Mouse (Mus musculus) kidney, postnatal 14 days (tissue): ENCODE measurements around the gene Atp13a2.

Source experiments
- DNase-seq: peaks from one replicate; pipeline ENCODE4 v3.0.0; 2022; ENCODE audit warnings: mixed read lengths

Atp13a2 gene

DNA sequence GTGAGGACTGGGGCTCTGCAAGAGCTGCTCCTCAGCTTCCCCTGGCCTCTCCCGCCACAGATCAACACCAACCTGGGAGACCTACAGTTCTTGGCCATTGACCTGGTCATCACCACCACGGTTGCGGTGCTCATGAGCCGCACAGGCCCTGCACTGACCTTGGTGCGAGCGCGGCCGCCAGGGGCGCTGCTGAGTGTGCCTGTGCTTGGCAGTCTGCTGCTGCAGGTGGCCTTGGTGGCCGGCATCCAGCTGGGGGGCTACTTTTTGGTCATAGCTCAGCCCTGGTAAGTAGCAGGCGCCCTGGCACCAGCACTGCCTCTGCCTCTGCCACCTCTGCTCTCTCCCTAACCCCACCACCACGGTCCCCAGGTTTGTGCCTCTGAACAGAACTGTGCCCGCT, 19.3 kb downstream of the Atp13a2 start:
- peak; percentile 48 for DNase-seq

GRCm38 (mm10) chr4:141008028-141008427, 21.4 kb downstream of the Atp13a2 start:
- DNase-seq: peak; percentile 46

GRCm38 (mm10) chr4:141010118-141010517, 23.4 kb downstream of the Atp13a2 start, which contains the start of gene Mfap2:
Gene Mfap2, plus strand, starts transcription at chr4:141010418.
- DNase-seq: no peak

DNA sequence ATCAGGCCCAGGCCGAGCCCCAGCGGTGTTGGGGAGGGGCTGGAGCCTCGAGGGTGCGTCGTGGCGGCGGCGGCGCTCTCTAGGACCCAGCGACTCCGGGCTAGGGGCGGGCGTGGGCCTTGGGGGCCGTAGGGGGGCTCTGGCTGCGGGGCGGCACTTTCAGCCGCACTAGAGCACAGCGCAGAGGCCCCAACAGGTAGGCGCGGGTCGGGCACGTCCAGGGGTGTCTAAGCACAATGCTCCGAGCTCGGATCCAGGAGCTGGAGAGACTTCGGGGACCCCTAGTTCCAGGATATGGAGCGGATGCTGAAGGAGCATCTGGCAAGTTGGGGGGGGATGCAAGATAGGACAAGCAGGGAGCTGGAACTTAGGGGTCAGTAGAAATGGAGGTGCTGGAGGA, 23.9 kb downstream of the Atp13a2 start:
- peak; percentile 45 for DNase-seq

GRCm38 (mm10) chr4:141010941-141011429, 24.3 kb downstream of the Atp13a2 start:
- peak; percentile 67 for DNase-seq

DNA sequence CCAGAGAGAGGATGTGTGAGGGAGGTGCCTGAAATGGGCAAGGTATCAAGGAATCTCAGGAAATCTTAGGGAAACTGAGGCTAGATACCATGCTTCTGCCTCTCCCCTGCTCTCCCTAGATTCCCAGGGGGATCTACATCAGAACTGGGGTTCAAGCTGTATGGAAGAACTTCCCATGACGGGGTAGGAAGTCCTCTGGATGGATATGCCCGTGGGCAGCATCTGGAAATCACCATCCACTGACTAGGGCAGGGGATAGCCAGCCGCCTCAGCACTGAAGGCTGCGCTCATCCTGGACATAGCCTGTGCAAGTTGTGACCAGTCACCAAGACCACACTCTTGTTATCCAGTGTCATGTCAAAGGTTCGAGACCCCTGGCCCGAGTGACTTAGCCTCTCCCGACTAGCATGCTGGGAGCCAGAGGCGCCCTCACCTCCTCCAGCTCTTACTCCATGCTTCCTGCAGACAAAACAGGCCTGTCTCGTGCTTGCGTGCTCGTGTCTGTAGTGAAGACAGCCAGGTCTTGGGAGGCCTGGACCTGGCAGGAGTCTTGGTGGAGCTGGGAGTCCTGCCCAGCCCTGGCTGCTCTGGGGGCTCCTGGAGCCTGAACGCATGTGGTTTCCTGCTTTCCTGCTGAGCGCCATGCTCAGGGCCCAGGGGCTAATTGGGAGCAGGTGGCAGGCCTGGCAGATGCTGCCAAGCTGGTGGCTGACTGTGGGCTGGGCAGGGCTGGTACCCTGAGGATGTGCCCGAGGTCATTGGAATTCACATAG, 25.1 kb downstream of the Atp13a2 start:
- peak; percentile 48 for DNase-seq

DNA sequence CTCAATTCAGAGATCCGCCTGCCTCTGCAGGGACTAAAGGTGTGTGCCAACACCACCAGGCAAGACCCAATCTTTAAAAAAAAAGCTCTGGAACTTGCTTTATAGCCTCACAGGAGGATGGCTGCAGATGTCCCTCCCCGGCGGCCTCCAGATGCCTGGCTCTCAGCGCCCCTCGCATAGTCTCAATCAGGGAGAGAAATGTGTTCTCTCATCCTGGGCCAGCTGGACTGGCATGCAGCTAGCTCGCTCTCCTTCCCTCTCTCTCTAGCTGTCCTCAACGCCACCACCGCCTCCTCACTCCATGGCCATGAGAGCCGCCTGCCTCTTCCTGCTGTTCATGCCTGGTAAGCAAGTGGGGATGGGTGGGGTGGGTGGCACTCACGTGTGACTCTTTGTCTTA, 25.9 kb downstream of the Atp13a2 start:
- no peak for DNase-seq

DNA sequence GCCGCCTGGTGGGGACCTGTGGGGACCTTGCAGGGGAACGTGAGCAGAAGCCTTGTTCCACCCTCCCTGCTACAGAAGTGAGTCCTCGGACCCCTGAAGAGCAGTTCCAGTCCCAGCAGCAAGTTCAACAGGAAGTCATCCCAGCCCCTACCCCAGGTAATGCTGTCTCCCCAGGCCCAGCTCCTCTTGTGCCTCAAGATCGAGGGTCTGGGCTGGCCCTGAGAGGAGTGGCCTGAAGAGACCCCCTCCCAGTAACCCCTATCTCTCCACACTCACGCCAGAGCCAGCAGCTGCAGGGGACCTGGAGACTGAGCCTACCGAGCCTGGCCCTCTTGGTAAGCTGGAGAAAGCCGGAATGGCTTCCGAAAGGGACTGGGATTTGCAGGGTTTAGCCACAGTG, 27.4 kb downstream of the Atp13a2 start:
- no peak for DNase-seq

DNA sequence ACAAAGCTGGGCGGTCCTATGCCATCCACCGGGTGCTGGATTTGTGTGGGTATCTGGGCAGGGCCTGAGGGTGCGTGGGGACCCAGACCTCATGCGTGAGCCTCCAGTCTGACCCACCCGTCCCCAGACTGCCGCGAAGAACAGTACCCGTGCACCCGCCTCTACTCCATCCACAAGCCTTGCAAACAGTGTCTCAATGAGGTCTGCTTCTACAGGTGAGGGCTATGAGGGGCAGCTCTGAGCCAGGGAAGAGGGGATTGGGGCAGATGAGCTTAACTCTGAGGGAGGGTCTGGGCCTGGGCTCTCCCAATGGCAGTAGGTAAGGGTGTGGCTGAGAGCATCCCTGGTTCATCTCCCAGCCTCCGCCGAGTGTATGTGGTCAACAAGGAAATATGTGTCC, 28.2 kb downstream of the Atp13a2 start:
- DNase-seq: no peak

DNA sequence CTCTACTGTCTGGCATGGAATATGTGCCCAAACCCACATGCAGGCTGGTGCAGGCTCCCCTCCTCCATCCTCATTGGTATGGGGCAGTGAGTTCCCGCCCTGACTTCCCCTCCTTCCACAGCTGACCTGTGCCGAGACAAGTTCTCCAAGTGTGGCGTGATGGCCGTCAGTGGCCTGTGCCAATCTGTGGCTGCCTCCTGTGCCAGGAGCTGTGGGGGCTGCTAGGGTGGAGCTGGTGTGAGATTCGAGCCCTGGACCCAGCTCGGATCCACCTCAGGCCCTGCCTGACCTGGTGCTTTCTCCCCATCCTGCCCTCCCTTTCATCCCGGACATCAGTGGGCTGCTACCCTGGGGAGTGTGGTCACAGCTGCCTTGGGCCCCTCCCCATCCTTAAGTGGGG, 28.7 kb downstream of the Atp13a2 start:
- DNase-seq: no peak

DNA sequence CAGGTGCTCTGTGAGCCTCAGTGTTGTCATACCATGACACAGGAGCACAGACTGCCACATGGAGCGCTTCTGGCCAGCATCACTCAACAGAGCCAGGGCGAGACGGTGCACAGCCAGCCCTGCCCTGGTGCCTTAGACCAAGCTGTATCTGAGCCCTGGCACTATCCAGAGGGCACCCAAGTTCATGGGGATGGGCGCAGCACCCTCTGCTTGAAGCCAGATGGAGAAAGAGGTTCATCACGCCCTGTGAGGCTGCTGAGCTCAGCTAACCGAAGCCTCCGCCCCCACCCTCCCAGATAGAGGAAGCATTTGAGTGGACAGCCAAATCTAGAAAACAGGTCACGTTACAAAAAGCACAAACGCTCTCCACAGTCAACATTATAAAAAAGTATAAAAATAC, 29.6 kb downstream of the Atp13a2 start:
- no peak for DNase-seq

DNA sequence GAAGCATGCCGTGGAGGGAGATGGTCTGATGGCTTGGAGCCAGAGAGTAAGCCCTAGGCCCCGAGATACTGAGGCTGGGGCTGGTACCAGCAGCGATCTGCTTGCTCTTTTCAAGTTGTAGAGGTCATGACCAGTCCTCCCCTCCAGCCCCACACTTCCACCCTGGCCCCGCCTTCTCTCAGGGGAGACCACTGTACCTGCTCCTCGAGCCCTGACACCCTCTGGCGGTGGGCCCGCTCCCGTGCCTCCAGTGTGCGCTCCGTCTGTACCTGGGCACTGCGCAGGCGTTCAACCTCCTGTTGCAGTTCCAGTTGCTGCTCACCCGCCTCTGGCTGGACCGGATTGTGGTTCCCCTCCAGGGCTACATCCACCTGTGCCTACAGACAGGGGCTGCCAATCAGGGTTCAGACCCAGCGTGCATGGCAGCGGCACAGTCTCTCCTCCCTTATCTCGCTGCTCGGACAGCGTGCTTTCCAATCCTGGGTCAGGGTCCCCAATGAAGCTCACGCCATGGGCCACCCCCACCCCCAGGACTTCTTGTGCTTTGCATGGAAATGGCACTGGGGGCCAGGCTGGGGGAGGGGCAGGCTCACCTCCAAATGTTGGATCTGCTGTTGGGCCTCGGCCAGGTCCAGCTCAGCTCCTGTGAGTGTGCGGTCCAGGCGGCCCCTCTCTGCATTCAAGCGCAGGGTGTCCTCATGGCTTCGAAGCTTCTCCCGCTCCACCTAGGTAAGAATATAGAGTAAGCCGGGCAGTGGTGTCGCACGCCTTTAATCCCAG, 31.2 kb downstream of the Atp13a2 start:
- DNase-seq: no peak

DNA sequence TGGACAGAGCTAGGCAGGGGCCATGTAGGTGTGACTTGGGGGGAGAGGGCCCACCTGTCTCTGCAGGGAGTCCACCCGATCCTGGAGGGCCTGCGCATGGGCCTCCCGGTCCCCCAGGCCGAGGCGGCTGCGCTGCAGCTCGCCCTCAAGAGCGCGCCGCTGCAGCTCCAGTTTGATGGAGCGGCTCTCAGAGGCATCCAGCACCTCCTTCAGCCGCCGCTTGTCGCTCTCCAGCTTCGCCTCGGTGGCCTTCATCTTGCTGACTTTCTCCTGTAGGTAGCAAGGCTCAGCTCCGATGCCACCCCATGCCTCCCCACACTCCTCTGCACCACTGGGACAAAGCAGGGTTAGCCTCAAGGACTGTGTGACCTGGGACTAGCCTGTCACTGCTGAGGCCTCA, 33.5 kb downstream of the Atp13a2 start:
- no peak for DNase-seq

GRCm38 (mm10) chr4:141020811-141021613, 34.3 kb downstream of the Atp13a2 start:
- peak; percentile 75 for DNase-seq

- no peak for DNase-seq
Observed at GRCm38 (mm10) chr4:141021614-141021929, 34.9 kb downstream of the Atp13a2 start.

- DNase-seq: no peak
Observed at GRCm38 (mm10) chr4:141024052-141024451, 37.4 kb downstream of the Atp13a2 start.

- DNase-seq: no peak
Observed at GRCm38 (mm10) chr4:141024992-141025391, 38.3 kb downstream of the Atp13a2 start.

- no peak for DNase-seq
Observed at GRCm38 (mm10) chr4:141030541-141031206, 44.0 kb downstream of the Atp13a2 start.

- peak; percentile 75 for DNase-seq
Observed at GRCm38 (mm10) chr4:141031733-141032132, 45.1 kb downstream of the Atp13a2 start.

GRCm38 (mm10) chr4:141033606-141034549, 47.2 kb downstream of the Atp13a2 start:
- peak; percentile 67 for DNase-seq

- no peak for DNase-seq
Observed at GRCm38 (mm10) chr4:141041117-141041516, 54.4 kb downstream of the Atp13a2 start.
